Mouse (Mus musculus) heart, adult 2 months (tissue): ENCODE data around the gene Sh3glb1. TPM values are rescaled to one million over a fixed set of nuclear protein-coding genes. Genes with fewer than 3 reads are reported as not detected.

ENCODE experiments used
- DNase-seq, 2 experiments: peaks; one replicate each; pipeline ENCODE4 v3.0.0; 2021
- H3K27ac ChIP-seq: fragments of 200-600 bp; 2 replicates; pipeline ENCODE4 v1.8.1; 2022
- H3K27me3 ChIP-seq: fragments of 200-500 bp; 2 replicates; pipeline ENCODE4 v1.6.1; 2012; ENCODE audit warnings: mild to moderate bottlenecking, low read length, inconsistent platforms, mixed read lengths; ENCODE audit not compliant: control insufficient read depth, insufficient read depth
- H3K36me3 ChIP-seq: fragments of 200-500 bp; 2 replicates; pipeline ENCODE4 v1.6.1; 2012; ENCODE audit warnings: low read length, inconsistent platforms; ENCODE audit not compliant: control insufficient read depth, insufficient read depth
- H3K4me1 ChIP-seq: fragments of 200-500 bp; 2 replicates; pipeline ENCODE4 v1.6.1; 2011; ENCODE audit warnings: low read length; ENCODE audit not compliant: control insufficient read depth, insufficient read depth
- H3K4me3 ChIP-seq: fragments of 200-600 bp; 2 replicates; pipeline ENCODE4 v1.8.1; 2022
- H3K79me2 ChIP-seq: fragments of 200-500 bp; replicated peaks from 2 replicates; pipeline ENCODE4 v1.6.1; 2012; ENCODE audit warnings: mild to moderate bottlenecking, inconsistent platforms, low read length, moderate library complexity, mixed read lengths; ENCODE audit not compliant: control insufficient read depth, insufficient read depth
- H3K9ac ChIP-seq: fragments of 200-500 bp; 2 replicates; pipeline ENCODE4 v1.6.1; 2012; ENCODE audit warnings: low read depth, mild to moderate bottlenecking, control low read depth, inconsistent platforms, low read length, mixed read lengths
- CTCF ChIP-seq: fragments of 200-600 bp; IDR thresholded peaks from 2 replicates; pipeline ENCODE4 v1.8.1; 2022; ENCODE audit warnings: antibody characterized with exemption, mild to moderate bottlenecking, moderate library complexity
- EP300 ChIP-seq: fragments of 200-500 bp; IDR thresholded peaks from 2 replicates; pipeline ENCODE4 v1.6.1; 2011; ENCODE audit warnings: low read depth, low read length, control low read depth; ENCODE audit not compliant: insufficient read depth
- POLR2A ChIP-seq: fragments of 200-500 bp; IDR thresholded peaks from 2 replicates; pipeline ENCODE4 v1.6.1; 2011; ENCODE audit warnings: mild to moderate bottlenecking, low read depth, low read length, control low read depth; ENCODE audit not compliant: insufficient read depth
- WGBS: fragments of 180-500 bp; shearing (Covaris S2); methylation state at CpG from one replicate; pipeline ENCODE4 v1.1.7; 2018; 5-methylcytosine and 5-hydroxymethylcytosine counted together
- intact Hi-C: fragments of 180-260 bp; cut with DNase I; formaldehyde crosslinking; loops from one replicate; pipeline ENCODE4 v1.15.1; 2025
- polyA plus RNA-seq: library from polyadenylated mRNA; depleted of rRNA; stranded (reverse); fragments of >200 nt; gene quantifications from 2 replicates; pipeline ENCODE4 v1.2.3, GENCODE M21; 2012
- total RNA-seq, 2 experiments: library from RNA; stranded (reverse); gene quantifications; 2 replicates each; pipeline ENCODE4 v1.2.3; 2021

The Sh3glb1 gene
- total and polyA plus RNA-seq, 3 experiments, result 94.5 to 407 (median 314) TPM

DNA sequence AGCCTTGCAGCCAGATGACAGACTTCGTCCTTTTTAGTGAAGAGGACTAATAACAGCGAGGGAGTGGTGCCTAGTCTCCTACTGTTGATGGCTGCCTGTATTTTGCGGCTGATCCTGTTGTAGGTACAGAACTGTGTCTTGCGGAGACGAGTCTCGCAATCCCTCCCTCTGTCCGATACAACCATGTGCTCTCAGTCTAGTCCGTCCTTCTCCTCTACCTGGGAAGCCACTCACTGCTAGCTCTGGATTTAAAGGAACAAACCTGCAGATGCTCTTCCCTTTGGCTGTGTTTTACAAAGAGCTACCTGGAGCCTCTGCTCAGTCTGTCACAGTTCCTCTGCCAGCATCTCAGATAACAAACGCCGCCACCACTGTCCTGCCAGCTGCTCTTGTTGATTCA, 26.1 kb downstream of the Sh3glb1 start:
- TF ChIP-seq POLR2A, result no peak
- TF ChIP-seq CTCF, result no peak
- TF ChIP-seq EP300, result no peak
- Histone ChIP-seq H3K27me3 (no peaks in the 10 kb centered on the region), H3K36me3 (peaks cover 43% of the 10 kb centered on the region), H3K4me1 (peaks cover 5% of the 10 kb centered on the region), H3K9ac (no peak overlapping the region), H3K4me3 (no peak overlapping the region), H3K79me2 (no peaks in the 10 kb centered on the region), H3K27ac (no peak overlapping the region)
- 87% methylated on average over 10 of the region's 10 CpGs for WGBS
- intact Hi-C loops, result loop anchor here (2.0 kb wide), 1 partner anchor 15 kb away; no protein-coding TSS in a partner anchor
- DNase-seq, result no peak

DNA sequence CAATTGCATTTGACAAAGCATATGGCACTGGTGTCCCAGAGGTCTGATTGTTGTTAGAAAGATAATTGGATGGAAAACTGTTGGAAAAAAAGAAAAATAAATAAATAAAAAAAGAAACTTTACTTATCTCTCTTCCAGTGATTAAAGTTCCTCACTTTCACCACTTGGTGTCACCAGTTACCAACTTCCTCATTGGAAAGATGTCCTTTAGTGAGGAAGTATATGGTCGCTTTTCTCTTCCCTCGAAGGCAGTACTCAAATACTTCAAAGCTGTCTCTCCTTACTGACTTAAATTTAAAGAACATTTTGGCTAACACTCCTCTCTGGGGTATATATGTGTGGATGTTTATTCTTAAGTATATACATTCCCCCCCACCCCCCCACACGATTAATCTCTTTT, 28.1 kb downstream of the Sh3glb1 start:
- Histone ChIP-seq H3K27me3 (no peaks in the 10 kb centered on the region), H3K9ac (no peak overlapping the region), H3K4me1 (no peaks in the 10 kb centered on the region), H3K79me2 (no peaks in the 10 kb centered on the region), H3K27ac (no peak overlapping the region), H3K36me3 (peaks cover 25% of the 10 kb centered on the region), H3K4me3 (no peak overlapping the region)
- intact Hi-C loops, result loop anchor here (1.0 kb wide), 1 partner anchor 29 kb away; no protein-coding TSS in a partner anchor
- WGBS, result 30% methylated on average over 3 of the region's 3 CpGs
- no peak for DNase-seq
- TF ChIP-seq POLR2A (no peak), EP300 (no peak), CTCF (peak; percentile 89)

DNA sequence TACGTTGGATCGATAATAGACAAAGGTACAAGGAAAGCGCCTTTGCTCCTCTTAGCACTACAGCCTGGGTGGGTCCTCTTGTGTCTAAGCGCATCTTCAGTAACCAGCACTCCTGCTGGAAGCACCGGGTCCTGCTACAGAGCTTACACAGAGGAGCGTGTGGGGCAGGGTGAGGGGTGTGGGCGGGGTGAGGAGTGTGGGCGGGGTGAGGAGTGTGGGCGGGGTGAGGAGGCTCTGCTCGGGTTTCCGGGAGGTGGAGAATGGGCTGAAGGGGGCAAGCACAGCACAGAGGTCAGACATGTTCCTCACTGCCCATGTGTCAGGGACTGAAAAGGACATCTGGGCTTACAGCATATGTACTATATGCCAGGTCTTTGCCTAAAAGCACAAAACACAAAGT, 30.9 kb downstream of the Sh3glb1 start:
- Histone ChIP-seq H3K27ac (no peak overlapping the region), H3K79me2 (no peaks in the 10 kb centered on the region), H3K9ac (no peak overlapping the region), H3K4me1 (no peaks in the 10 kb centered on the region), H3K27me3 (no peaks in the 10 kb centered on the region), H3K4me3 (no peak overlapping the region), H3K36me3 (peaks cover 9% of the 10 kb centered on the region)
- WGBS, result 44% methylated on average over 11 of the region's 11 CpGs
- intact Hi-C loops, result no loop called here
- DNase-seq, result no peak
- no peak for TF ChIP-seq POLR2A
- no peak for TF ChIP-seq CTCF
- no peak for TF ChIP-seq EP300

DNA sequence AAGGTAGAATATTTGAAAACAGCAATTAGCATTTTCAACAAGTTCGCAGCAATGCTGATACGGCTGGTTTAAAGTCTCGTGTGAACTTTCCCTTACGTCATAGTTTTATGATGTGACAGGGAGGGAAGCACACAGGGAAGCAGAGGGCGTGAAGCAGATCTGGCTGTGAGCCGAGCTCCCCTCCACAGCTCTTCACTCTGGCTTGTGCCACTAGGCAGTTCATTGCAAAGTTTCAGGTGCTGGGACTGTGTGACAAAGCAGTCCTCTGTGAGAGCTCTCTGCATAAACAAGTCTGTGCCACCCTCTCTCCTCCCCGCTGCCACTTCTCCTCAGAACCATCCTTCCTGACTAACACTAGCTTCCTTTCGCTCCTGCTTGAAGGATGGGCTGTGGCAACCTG, 31.9 kb downstream of the Sh3glb1 start:
- intact Hi-C loops, result no loop called here
- DNase-seq, result no peak
- WGBS, result 74% methylated on average over 8 of the region's 8 CpGs
- Histone ChIP-seq H3K36me3 (peaks cover 9% of the 10 kb centered on the region), H3K4me1 (no peaks in the 10 kb centered on the region), H3K79me2 (no peaks in the 10 kb centered on the region), H3K27me3 (no peaks in the 10 kb centered on the region), H3K4me3 (no peak overlapping the region), H3K27ac (no peak overlapping the region), H3K9ac (no peak overlapping the region)
- TF ChIP-seq EP300, result no peak
- no peak for TF ChIP-seq POLR2A
- TF ChIP-seq CTCF, result no peak

DNA sequence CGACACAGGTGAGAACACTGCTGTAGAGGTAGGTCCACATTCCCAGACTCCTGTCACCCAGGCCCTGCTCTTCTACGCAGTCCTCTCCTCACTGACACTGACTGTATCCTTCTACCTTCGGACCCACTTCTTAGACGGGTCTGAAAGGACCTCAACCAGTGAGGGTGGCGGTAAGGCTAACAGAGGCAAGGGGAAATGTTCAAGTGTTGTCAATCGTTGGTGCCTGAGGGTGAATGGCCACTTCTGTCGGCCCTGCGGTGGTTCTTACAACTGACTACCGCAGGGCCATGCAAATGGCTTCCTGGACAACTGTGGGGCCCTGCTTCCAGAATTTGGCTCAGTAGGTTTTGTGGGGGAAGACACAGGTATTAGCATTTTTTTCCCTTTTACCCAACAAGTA, 32.5 kb downstream of the Sh3glb1 start:
- DNase-seq, result no peak
- H3K4me1 ChIP-seq, result no peaks in the 10 kb centered on the region
- H3K27ac ChIP-seq, result no peak overlapping the region
- H3K4me3 ChIP-seq, result no peak overlapping the region
- H3K36me3 ChIP-seq, result peaks cover 9% of the 10 kb centered on the region
- intact Hi-C loops, result no loop called here
- H3K9ac ChIP-seq, result no peak overlapping the region
- WGBS, result 88% methylated on average over 9 of the region's 9 CpGs
- TF ChIP-seq POLR2A, result no peak
- no peaks in the 10 kb centered on the region for H3K27me3 ChIP-seq
- H3K79me2 ChIP-seq, result no peaks in the 10 kb centered on the region

DNA sequence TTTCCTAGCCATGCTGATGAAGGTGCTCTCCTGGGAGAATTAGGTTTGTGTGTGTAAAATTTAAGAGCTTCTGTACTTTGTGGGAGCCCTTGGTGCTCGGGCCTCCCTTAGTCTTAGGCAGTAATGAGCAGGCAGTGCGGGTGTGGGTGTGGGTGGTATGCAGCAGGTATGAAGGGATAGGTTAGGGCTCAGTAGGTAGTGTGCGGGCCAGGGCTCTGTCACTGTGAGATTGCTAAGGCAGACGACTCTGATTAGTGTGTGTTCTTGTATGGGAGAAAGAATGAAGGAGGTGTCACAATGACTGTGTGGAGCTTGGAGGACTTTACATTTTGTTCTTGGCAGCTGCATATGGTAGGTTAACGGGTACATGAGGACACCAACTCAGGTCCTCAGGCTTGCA, 34.0 kb downstream of the Sh3glb1 start:
- no peak overlapping the region for H3K4me3 ChIP-seq
- no peak overlapping the region for H3K27ac ChIP-seq
- peaks cover 6% of the 10 kb centered on the region for H3K36me3 ChIP-seq
- H3K9ac ChIP-seq, result no peak overlapping the region
- no peaks in the 10 kb centered on the region for H3K4me1 ChIP-seq
- no peaks in the 10 kb centered on the region for H3K79me2 ChIP-seq
- no peaks in the 10 kb centered on the region for H3K27me3 ChIP-seq
- TF ChIP-seq POLR2A, result no peak
- TF ChIP-seq EP300, result no peak
- no peak for TF ChIP-seq CTCF
- intact Hi-C loops, result no loop called here
- WGBS, result 80% methylated on average over 5 of the region's 5 CpGs
- DNase-seq, result no peak
